Mouse (Mus musculus) intestine, postnatal 0 days (tissue): ENCODE data around the gene Lhx4. TPM values are rescaled to one million over a fixed set of nuclear protein-coding genes. Genes with fewer than 3 reads are reported as not detected.
A peak's percentile ranks its signal among the peaks of the same experiment; 100 is the strongest.

ENCODE experiments used
- ATAC-seq: fragments of 200-750 bp; cut with Nextera tagmentation; 2 replicates; pipeline ENCODE4 v1.8.0; 2017; ENCODE audit warnings: mild to moderate bottlenecking, moderate TSS enrichment, moderate library complexity
- H3K27ac ChIP-seq: fragments of 300-500 bp; sonication (generic); 2 replicates; pipeline ENCODE4 v1.5.1; 2014; ENCODE audit warnings: mild to moderate bottlenecking, low read depth, low read length, moderate library complexity
- H3K27me3 ChIP-seq: fragments of 300-500 bp; sonication (generic); replicated peaks from 2 replicates; pipeline ENCODE4 v1.6.1; 2014; ENCODE audit warnings: low read length, mixed read lengths; ENCODE audit not compliant: control insufficient read depth, insufficient read depth
- H3K36me3 ChIP-seq: fragments of 300-500 bp; sonication (generic); 2 replicates; pipeline ENCODE4 v1.6.1; 2014; ENCODE audit warnings: mild to moderate bottlenecking, moderate library complexity; ENCODE audit not compliant: control insufficient read depth, insufficient read depth
- H3K4me1 ChIP-seq: fragments of 300-500 bp; sonication (generic); replicated peaks from 2 replicates; pipeline ENCODE4 v1.6.1; 2014; ENCODE audit warnings: antibody characterized with exemption, low read length, mixed read lengths; ENCODE audit not compliant: control insufficient read depth, insufficient read depth
- H3K4me2 ChIP-seq: fragments of 300-500 bp; sonication (generic); replicated peaks from 2 replicates; pipeline ENCODE4 v1.6.1; 2014; ENCODE audit warnings: low read depth, mild to moderate bottlenecking, moderate library complexity
- H3K4me3 ChIP-seq: fragments of 300-500 bp; sonication (generic); 2 replicates; pipeline ENCODE4 v1.5.1; 2014; ENCODE audit warnings: low read depth, low read length
- H3K9ac ChIP-seq: fragments of 300-500 bp; sonication (generic); 2 replicates; pipeline ENCODE4 v1.6.1; 2014; ENCODE audit warnings: mild to moderate bottlenecking, low read depth, low read length
- H3K9me3 ChIP-seq: fragments of 300-500 bp; sonication (generic); 2 replicates; pipeline ENCODE4 v1.6.1; 2016; ENCODE audit warnings: mixed run types; ENCODE audit not compliant: control insufficient read depth
- CTCF ChIP-seq: sonication (generic); IDR thresholded peaks from 2 replicates; pipeline ENCODE4 v1.5.1; 2016; ENCODE audit warnings: low read depth, mild to moderate bottlenecking, control low read depth, antibody characterized with exemption, moderate library complexity
- WGBS: fragments of 180-500 bp; shearing (Covaris S2); extraction: QIAGEN DNeasy Blood & Tissue Kit; methylation state at CpG from one replicate; pipeline ENCODE4 v1.1.7; 2014; 5-methylcytosine and 5-hydroxymethylcytosine counted together
- polyA plus RNA-seq: library from polyadenylated mRNA; unstranded; fragments of >200 nt; fragmentation: Nextera tagmentation; extraction: Ambion mirVana; gene quantifications from 2 replicates; pipeline ENCODE4 v1.2.1, GENCODE M21; 2015

Gene Lhx4
- polyA plus RNA-seq, 1 experiment from 2014 or later = 0.01 TPM

DNA sequence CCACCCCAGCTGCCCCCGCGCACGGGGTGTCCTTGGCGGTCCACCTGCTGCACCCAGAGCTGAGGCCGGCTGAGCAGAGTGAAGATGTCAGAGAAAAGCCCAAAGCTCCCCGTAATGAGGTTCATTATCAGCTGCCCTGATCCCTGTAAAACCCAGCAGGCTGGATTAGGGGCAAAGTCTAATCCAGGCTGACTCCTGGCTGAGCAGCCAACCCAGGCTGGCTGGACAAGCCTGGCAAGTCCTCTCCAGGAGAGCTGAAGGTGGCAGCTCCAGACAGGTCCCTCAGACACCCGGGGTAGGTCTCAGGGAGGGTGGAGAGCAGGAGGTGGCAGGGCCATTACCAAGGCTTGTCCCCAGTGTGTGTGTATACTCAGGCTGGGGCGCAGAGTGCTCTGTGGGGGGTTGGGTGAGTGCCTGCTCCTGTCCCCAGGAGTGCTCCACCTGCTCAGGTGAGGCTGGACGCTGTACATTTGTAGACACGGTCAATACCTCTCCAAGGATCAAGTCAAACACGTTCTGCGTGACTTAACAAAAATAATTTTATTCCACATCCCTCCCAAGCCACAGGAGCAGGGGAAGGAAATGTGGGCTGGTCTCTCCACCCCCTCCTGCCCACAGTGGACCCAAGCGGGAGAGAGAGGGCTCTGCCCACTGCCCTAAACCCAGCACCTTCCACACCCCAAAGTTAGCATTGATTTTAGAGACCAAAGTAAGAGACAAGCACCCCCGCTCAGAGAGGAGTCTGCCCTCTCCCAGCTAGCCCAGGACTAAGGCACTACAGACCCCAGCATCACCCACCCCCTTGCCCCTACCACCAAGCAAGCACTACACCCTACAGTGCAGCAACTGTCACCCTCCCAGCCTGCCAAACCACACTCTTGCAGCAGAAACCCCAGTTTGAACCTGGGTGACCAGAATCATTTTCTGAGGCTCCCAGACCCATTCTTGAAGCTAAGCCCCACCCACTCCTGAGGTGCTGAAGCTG is 26.4 kb upstream of the Lhx4 start:
- TF ChIP-seq CTCF = no peak
- Histone ChIP-seq H3K27me3 (no peaks in the 10 kb centered on the region), H3K4me1 (no peaks in the 10 kb centered on the region; the same call in 1 of the 2 replicates), H3K9ac (no peak overlapping the region), H3K9me3 (0 out of 2 replicates have a peak, but pooled peaks cover 3% of the 10 kb centered on the region), H3K36me3 (peaks cover 25% of the 10 kb centered on the region), H3K4me2 (peak overlapping the region; percentile 13; the same call in 1 of the 2 replicates), H3K4me3 (no peak overlapping the region), H3K27ac (no peak overlapping the region; the same call in 1 of the 2 replicates)
- 37% methylated on average over 14 of the region's 14 CpGs for WGBS
- peak; percentile 93 for ATAC-seq

- Histone ChIP-seq H3K9ac (no peak overlapping the region), H3K9me3 (no peaks in the 10 kb centered on the region), H3K4me2 (no peak overlapping the region), H3K27me3 (no peaks in the 10 kb centered on the region), H3K36me3 (no peaks in the 10 kb centered on the region), H3K27ac (no peak overlapping the region), H3K4me1 (no peaks in the 10 kb centered on the region), H3K4me3 (no peak overlapping the region)
- WGBS = 77% methylated on average over 12 of the region's 12 CpGs
- no peak for ATAC-seq
- no peak for TF ChIP-seq CTCF
These were observed 7.7 kb upstream of the Lhx4 start for GRCm38 (mm10) chr1:155759167-155759566.

DNA sequence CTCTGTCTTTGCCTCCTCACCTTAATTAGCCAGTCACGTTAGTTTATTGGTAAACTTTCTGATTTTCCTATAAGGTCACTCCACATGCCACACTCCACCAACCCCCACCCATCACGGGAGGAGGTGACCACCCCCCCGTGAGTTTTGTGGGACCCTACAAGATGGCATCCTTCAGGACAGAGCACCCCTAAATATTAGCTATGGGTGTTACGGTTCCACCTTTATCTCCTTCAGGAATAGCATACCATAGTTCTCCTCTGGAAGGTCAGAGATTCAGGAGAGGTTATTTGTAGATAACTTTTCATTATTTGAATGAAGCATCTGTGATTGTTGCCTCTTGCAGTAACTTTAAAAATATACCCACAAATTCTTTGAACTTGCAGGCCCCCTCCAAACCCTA is 7.2 kb upstream of the Lhx4 start:
- Histone ChIP-seq H3K27me3 (peaks cover 3% of the 10 kb centered on the region), H3K36me3 (no peaks in the 10 kb centered on the region), H3K9me3 (no peaks in the 10 kb centered on the region), H3K4me1 (no peaks in the 10 kb centered on the region), H3K27ac (no peak overlapping the region), H3K4me2 (no peak overlapping the region), H3K4me3 (no peak overlapping the region), H3K9ac (no peak overlapping the region)
- no peak for ATAC-seq
- 90% methylated on average over 4 of the region's 4 CpGs for WGBS
- no peak for TF ChIP-seq CTCF

DNA sequence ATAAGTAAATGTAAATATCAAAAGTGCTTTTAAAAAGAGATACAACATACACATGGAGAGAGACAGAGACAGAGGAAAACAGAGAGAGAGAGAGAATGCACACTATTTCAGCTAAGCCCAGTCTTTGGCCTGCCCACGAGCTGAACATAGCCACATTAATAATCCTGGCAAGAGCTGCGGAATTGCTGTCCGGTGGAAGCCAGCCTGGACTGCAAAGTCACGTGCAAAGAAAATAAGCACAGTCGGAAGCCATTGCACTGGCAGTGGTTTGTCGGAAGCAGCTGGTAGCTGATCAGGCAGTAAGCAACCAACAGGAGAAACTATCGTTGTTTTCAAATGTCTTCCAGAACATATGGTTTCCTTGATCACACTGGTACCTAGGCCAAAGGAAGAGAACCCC is 6.1 kb upstream of the Lhx4 start:
- no peaks in the 10 kb centered on the region for H3K4me1 ChIP-seq
- H3K4me3 ChIP-seq = no peak overlapping the region
- no peaks in the 10 kb centered on the region for H3K36me3 ChIP-seq
- H3K4me2 ChIP-seq = no peak overlapping the region
- H3K27me3 ChIP-seq = peaks cover 12% of the 10 kb centered on the region
- no peaks in the 10 kb centered on the region for H3K9me3 ChIP-seq
- no peak for ATAC-seq
- H3K27ac ChIP-seq = no peak overlapping the region
- H3K9ac ChIP-seq = no peak overlapping the region
- no peak for TF ChIP-seq CTCF
- 73% methylated on average over 7 of the region's 7 CpGs for WGBS

- no peak overlapping the region for H3K9ac ChIP-seq
- TF ChIP-seq CTCF = no peak
- 66% methylated on average over 9 of the region's 9 CpGs for WGBS
- no peaks in the 10 kb centered on the region for H3K9me3 ChIP-seq
- no peak for ATAC-seq
- no peaks in the 10 kb centered on the region for H3K36me3 ChIP-seq
- H3K4me3 ChIP-seq = no peak overlapping the region
- H3K4me2 ChIP-seq = no peak overlapping the region
- H3K4me1 ChIP-seq = no peaks in the 10 kb centered on the region
- peaks cover 41% of the 10 kb centered on the region for H3K27me3 ChIP-seq
- H3K27ac ChIP-seq = no peak overlapping the region
These were observed 1.9 kb upstream of the Lhx4 start for GRCm38 (mm10) chr1:155753411-155753810.

- Histone ChIP-seq H3K4me2 (no peak overlapping the region), H3K36me3 (no peaks in the 10 kb centered on the region), H3K4me3 (no peak overlapping the region), H3K4me1 (no peaks in the 10 kb centered on the region), H3K9ac (no peak overlapping the region), H3K27ac (no peak overlapping the region), H3K27me3 (peaks cover 65% of the 10 kb centered on the region), H3K9me3 (no peaks in the 10 kb centered on the region)
- no peak for TF ChIP-seq CTCF
- ATAC-seq = no peak
- 24% methylated on average over 11 of the region's 11 CpGs for WGBS
These were observed 836 bp downstream of the Lhx4 start for GRCm38 (mm10) chr1:155750517-155751178.
